Comparison of ENCODE assay signal across 8 mouse cellular contexts in the genomic region with DNA sequence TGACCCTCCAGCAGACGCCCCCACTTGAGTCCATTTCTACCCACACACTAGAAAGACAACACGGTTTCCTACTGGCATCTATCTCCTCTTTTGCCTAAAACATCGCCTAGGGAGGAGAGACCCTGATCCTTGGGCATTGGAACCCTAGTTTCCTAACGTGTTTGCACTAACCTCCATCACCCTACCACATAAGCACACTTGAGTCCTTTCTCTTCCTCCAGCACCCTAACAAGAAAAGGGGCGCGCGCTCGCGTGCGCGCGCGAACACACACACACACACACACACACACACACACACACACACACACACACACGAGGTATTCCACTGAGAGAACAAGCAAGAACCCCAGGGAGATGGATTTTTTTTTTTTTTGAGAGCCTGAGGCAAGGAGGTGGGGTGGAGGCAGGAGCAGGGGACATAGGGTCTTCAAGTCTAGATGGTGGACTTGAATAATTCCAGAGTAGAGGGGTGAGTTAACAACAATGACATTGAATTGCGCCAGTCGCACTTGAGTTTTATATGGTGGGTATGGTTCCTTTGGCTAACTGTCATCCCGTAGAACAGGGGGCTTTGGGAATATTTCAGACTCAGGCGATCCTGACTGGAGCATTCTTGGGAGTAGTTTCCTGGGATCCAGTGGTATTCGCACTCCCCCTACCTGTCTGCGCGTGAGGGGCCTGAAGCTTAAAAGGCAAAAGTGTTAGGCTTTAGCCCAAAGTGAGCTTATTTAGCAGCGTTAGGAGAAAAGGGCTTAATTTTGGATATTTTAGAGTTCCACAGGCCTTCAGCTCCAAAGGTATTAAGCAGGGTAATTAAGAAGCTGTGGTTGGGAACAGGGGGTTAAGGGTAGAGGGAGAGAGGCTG. TPM values are rescaled to one million over a fixed set of nuclear protein-coding genes. Genes with fewer than 3 reads are reported as not detected.
A peak's percentile ranks its signal among the peaks of the same experiment; 100 is the strongest.
DNase-seq lines count a peak whose midpoint lies in the region; ATAC-seq and TF ChIP-seq lines count a peak whose summit lies in the region.

No protein-coding gene starts in this region.

- intact Hi-C loops in heart, postnatal 36 days (cut with DNase I) = loop anchor here (5.0 kb wide), 1 partner anchor 285 kb away; no protein-coding TSS in a partner anchor

- 0 out of 2 replicates have a peak overlapping the region, but pooled peaks have one; percentile 53 for H3K9ac ChIP-seq in heart, embryonic 12.5 days
- H3K9ac ChIP-seq in forebrain, embryonic 16.5 days (replicated peaks; ENCODE audit: low read depth, low read length) = peak overlapping the region; percentile 65
- H3K9ac ChIP-seq in stomach, postnatal 0 days (ENCODE audit: low read length) = no peak overlapping the region

- peak overlapping the region; percentile 44; the same call in 1 of the 2 replicates for H3K27ac ChIP-seq in heart, embryonic 12.5 days (ENCODE audit: poor library complexity, severe bottlenecking)
- H3K27ac ChIP-seq in forebrain, embryonic 16.5 days (ENCODE audit: low read length) = no peak overlapping the region
- no peak overlapping the region for H3K27ac ChIP-seq in stomach, postnatal 0 days (replicated peaks)

- peak overlapping the region; percentile 68 for H3K4me2 ChIP-seq in heart, embryonic 12.5 days
- peak overlapping the region; percentile 60 for H3K4me2 ChIP-seq in forebrain, embryonic 16.5 days (ENCODE audit: low read length)
- peak overlapping the region; percentile 55 for H3K4me2 ChIP-seq in stomach, postnatal 0 days (replicated peaks; ENCODE audit: low read depth)

- peak overlapping the region; percentile 65 for H3K4me3 ChIP-seq in heart, embryonic 12.5 days
- peak overlapping the region; percentile 60 for H3K4me3 ChIP-seq in forebrain, embryonic 16.5 days (replicated peaks; ENCODE audit: low read length)
- peak overlapping the region; percentile 32 for H3K4me3 ChIP-seq in stomach, postnatal 0 days (ENCODE audit: low read depth, low read length)

- TF ChIP-seq EP300 in stomach, postnatal 0 days (optimal IDR thresholded peaks at IDR 0.05) = no peak

- DNase-seq in heart, postnatal 36 days = no peak
- peak; percentile 4 for DNase-seq in mesoderm, embryonic 11.5 days (ENCODE audit: low read depth, low spot score)
- no peak for DNase-seq in stomach, postnatal 0 days (ENCODE audit: low spot score)
- no peak for DNase-seq in spleen, postnatal 36 days (ENCODE audit: low spot score in 2 of 2)
- DNase-seq in lung, postnatal 10 days = no peak

- 0 out of 2 replicates have a peak, but pooled peaks cover 5% of the 10 kb centered on the region for H3K27me3 ChIP-seq in heart, embryonic 12.5 days (replicated peaks)
- H3K27me3 ChIP-seq in forebrain, embryonic 16.5 days (replicated peaks; ENCODE audit: control insufficient read depth, insufficient read depth, low read length) = no peaks in the 10 kb centered on the region
- no peaks in the 10 kb centered on the region for H3K27me3 ChIP-seq in stomach, postnatal 0 days (ENCODE audit: control insufficient read depth, insufficient read depth, low read length)

- H3K9me3 ChIP-seq in heart, embryonic 12.5 days (replicated peaks) = no peaks in the 10 kb centered on the region
- no peaks in the 10 kb centered on the region for H3K9me3 ChIP-seq in forebrain, embryonic 16.5 days (ENCODE audit: control insufficient read depth, low read length)
- no peaks in the 10 kb centered on the region for H3K9me3 ChIP-seq in stomach, postnatal 0 days (ENCODE audit: control insufficient read depth, low read length)

- no peaks in the 10 kb centered on the region for H3K36me3 ChIP-seq in heart, embryonic 12.5 days
- H3K36me3 ChIP-seq in forebrain, embryonic 16.5 days (ENCODE audit: control insufficient read depth, insufficient read depth) = no peaks in the 10 kb centered on the region
- no peaks in the 10 kb centered on the region for H3K36me3 ChIP-seq in stomach, postnatal 0 days (ENCODE audit: control insufficient read depth, insufficient read depth, low read length)

- no peaks in the 10 kb centered on the region for H3K4me1 ChIP-seq in heart, embryonic 12.5 days (replicated peaks)
- H3K4me1 ChIP-seq in forebrain, embryonic 16.5 days (replicated peaks; ENCODE audit: control insufficient read depth, insufficient read depth, low read length) = no peaks in the 10 kb centered on the region
- no peaks in the 10 kb centered on the region for H3K4me1 ChIP-seq in stomach, postnatal 0 days (replicated peaks; ENCODE audit: control insufficient read depth, insufficient read depth)

- WGBS in heart, embryonic 12.5 days = 9% methylated on average over 21 of the region's 22 CpGs
- 20% methylated on average over 22 of the region's 22 CpGs for WGBS in forebrain, embryonic 16.5 days
- 12% methylated on average over 14 of the region's 22 CpGs for WGBS in stomach, postnatal 0 days

- ATAC-seq in heart, embryonic 12.5 days (ENCODE audit: insufficient number of reproducible peaks, low FRiP score) = no peak
- peak; percentile 41; the same call in 1 of the 2 replicates for ATAC-seq in cerebellum, adult (ENCODE audit: insufficient number of reproducible peaks, low FRiP score, low TSS enrichment)
- ATAC-seq in forebrain, embryonic 16.5 days = peak; percentile 30
- no peak for ATAC-seq in stomach, postnatal 0 days (ENCODE audit: low FRiP score, low TSS enrichment)

- TF ChIP-seq CTCF in stomach, postnatal 0 days (IDR thresholded peaks at IDR 0.05; ENCODE audit: low read depth) = no peak

RNA-seq across cellular contexts. Expression of gene Slitrk4, which starts 0.6 kb away (rescaled TPM):
- polyA plus RNA-seq in heart, embryonic 12.5 days (2016; fragmentation: Nextera tagmentation; extraction: Ambion mirVana) = 13.0 and 15.1 TPM in 2 replicates
- 1 to 10 TPM in 1 of 2 experiments, under 1 TPM in 1; 0.81 to 1.3 TPM for total RNA-seq in heart, postnatal 36 days (2021)
- 12.9 and 13.7 TPM in 2 replicates for polyA plus RNA-seq in forebrain, embryonic 16.5 days (2015; fragmentation: Nextera tagmentation; extraction: Ambion mirVana)
- 0.34 and 0.64 TPM in 2 replicates for polyA plus RNA-seq in stomach, postnatal 0 days (2015; fragmentation: Nextera tagmentation; extraction: Ambion mirVana)

Comparison
In these comparisons a context has a peak if more than half of its experiments do, and no peak if none do; other contexts are left out.
1. ATAC-seq: peak in cerebellum, adult (single experiment) and forebrain, embryonic 16.5 days (single experiment); none in heart, embryonic 12.5 days (single experiment) and stomach, postnatal 0 days (single experiment).
2. Peak in every context shown above with its lines, with median percentiles within 50 percentile points of each other: H3K4me2 ChIP-seq and H3K4me3 ChIP-seq.